Mouse (Mus musculus) stomach, postnatal 0 days (tissue): ENCODE data around the gene Rgs3.

ENCODE experiments used
- CTCF ChIP-seq: IDR thresholded peaks from 2 replicates; pipeline ENCODE4 v1.5.1; 2016; ENCODE audit warnings: antibody characterized with exemption, low read depth, mild to moderate bottlenecking, moderate library complexity
- EP300 ChIP-seq: optimal IDR thresholded peaks from 2 replicates; pipeline ENCODE3; 2016; ENCODE audit warnings: antibody characterized with exemption

GRCm38 (mm10) chr4:62736904-62737303 is 177.3 kb downstream of the Rgs3 start:
- TF ChIP-seq CTCF (no peak; the same call in 1 of the 2 replicates), EP300 (no peak)
